Mouse (Mus musculus): ENCODE measurements at regions not wholly inside any gene's neighbourhood (a gene's known extent, or its start where the extent isn't known, plus 50 kb on each side); places are given as distances from the start of the nearest gene placed in this dataset.
"Not testable (repeated sequence)": the region's sequence is repeated elsewhere in the genome, so short reads cannot be mapped to it uniquely, and the experiment has no call there.

DNA sequence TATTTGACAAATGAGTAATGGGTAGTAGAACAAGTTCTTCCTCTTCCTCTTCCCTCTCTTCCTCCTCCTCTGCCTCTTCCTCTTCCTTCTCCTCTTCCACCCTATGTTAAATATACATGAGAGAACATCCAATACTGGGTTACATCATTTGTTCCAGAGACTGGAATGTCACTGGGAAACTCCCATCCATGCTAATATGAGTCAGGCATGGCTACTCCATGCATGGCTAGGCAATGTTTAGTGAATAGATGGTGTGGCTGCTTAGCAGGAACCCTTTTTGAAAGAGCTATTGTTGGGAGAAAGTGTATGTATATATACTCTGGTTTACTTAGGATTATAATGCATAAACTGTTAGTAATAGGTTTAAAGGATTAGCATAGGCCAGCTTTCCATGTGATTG is 554.3 kb upstream of the Sox11 start:
- not testable (repeated sequence) for H3K9ac ChIP-seq (replicated peaks; ENCODE audit: low read length); H3K4me3 ChIP-seq (ENCODE audit: low read length); H3K36me3 ChIP-seq (ENCODE audit: insufficient read depth, low read length); H3K9me3 ChIP-seq (ENCODE audit: low read length); H3K27ac ChIP-seq (ENCODE audit: low read length); H3K4me2 ChIP-seq (replicated peaks; ENCODE audit: low read depth, low read length); H3K27me3 ChIP-seq (ENCODE audit: insufficient read depth, low read length); ATAC-seq (ENCODE audit: low FRiP score, low TSS enrichment); H3K4me1 ChIP-seq (ENCODE audit: insufficient read depth, low read length)

DNA sequence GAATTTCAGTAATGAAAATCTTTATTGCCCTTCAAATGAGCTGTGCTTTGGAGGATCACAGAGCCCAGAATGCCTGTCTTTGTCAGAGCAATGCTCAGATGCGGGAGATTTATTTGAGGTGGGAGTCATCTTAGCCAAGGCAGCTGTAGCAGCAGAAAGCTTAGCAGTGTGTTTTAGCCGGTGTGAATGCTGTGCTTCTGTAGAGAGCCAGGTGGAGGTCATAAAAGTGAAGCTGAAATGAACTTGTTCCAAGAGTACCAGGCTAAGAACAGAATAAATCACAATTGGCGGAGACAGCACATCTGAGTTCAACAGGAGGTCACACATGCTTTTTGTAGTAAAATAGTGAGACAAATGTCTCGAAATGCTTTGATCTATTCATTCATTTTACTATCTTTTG is 539.3 kb upstream of the Sox11 start:
- 21% methylated on average over 4 of the region's 4 CpGs for WGBS
- Histone ChIP-seq H3K9me3 (ENCODE audit: low read length) (no peaks in the 10 kb centered on the region), H3K36me3 (ENCODE audit: insufficient read depth, low read length) (no peaks in the 10 kb centered on the region), H3K4me3 (ENCODE audit: low read length) (no peak overlapping the region), H3K27me3 (ENCODE audit: insufficient read depth, low read length) (no peaks in the 10 kb centered on the region), H3K27ac (ENCODE audit: low read length) (no peak overlapping the region), H3K9ac (replicated peaks; ENCODE audit: low read length) (no peak overlapping the region), H3K4me2 (replicated peaks; ENCODE audit: low read depth, low read length) (no peak overlapping the region), H3K4me1 (ENCODE audit: insufficient read depth, low read length) (0 out of 2 replicates have a peak, but pooled peaks cover 4% of the 10 kb centered on the region)
- ATAC-seq (ENCODE audit: low FRiP score, low TSS enrichment): no peak

DNA sequence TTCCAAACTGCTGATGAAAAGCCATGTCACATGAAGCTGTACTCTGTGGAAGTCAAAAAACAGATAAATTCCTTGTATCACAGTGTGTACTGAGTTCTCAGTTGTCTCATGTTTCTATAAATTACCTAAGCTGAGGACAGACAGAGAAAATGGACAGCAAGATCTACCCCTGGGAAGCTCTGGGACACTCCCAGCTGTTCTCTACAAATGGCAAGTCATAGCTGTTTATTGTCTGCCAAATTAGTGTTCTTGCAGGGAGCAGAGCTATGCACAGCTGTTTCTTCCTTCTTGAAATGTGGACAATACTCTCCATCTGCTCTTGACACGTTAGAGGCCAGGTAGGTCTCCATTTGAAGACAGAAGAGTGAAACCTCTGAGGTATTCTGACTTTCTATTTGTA is 524.0 kb upstream of the Sox11 start:
- 60% methylated on average over 1 of the region's 1 CpGs for WGBS
- Histone ChIP-seq H3K36me3 (ENCODE audit: insufficient read depth, low read length) (no peaks in the 10 kb centered on the region), H3K4me3 (ENCODE audit: low read length) (no peak overlapping the region), H3K27ac (ENCODE audit: low read length) (no peak overlapping the region), H3K4me2 (replicated peaks; ENCODE audit: low read depth, low read length) (no peak overlapping the region), H3K9ac (replicated peaks; ENCODE audit: low read length) (no peak overlapping the region), H3K9me3 (ENCODE audit: low read length) (no peaks in the 10 kb centered on the region), H3K27me3 (ENCODE audit: insufficient read depth, low read length) (no peaks in the 10 kb centered on the region), H3K4me1 (ENCODE audit: insufficient read depth, low read length) (no peaks in the 10 kb centered on the region)
- ATAC-seq (ENCODE audit: low FRiP score, low TSS enrichment): no peak

DNA sequence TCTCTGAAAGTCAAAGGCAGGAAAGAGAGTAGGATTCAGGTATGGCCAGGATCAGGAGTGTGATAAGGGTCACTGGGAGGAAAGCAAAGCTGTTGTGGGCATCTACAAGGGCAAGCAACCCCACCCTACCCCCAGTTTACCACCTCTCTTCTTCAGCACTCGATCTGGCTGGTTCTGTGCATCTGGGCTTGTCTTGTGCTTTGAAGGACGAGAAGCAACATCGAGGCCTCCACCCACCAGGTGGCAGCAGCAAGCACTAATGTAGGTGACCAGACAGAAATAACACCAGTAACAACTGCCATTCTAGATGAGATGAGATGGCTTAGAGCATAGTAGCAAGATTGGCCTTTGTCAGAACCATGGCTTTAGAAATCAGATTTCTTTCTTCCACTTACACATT is 507.2 kb upstream of the Sox11 start:
- Histone ChIP-seq H3K9ac (replicated peaks; ENCODE audit: low read length) (no peak overlapping the region), H3K27me3 (ENCODE audit: insufficient read depth, low read length) (no peaks in the 10 kb centered on the region), H3K4me1 (ENCODE audit: insufficient read depth, low read length) (no peaks in the 10 kb centered on the region), H3K4me3 (ENCODE audit: low read length) (no peak overlapping the region), H3K4me2 (replicated peaks; ENCODE audit: low read depth, low read length) (no peak overlapping the region), H3K27ac (ENCODE audit: low read length) (no peak overlapping the region), H3K9me3 (ENCODE audit: low read length) (no peaks in the 10 kb centered on the region), H3K36me3 (ENCODE audit: insufficient read depth, low read length) (no peaks in the 10 kb centered on the region)
- 89% methylated on average over 3 of the region's 3 CpGs for WGBS
- ATAC-seq (ENCODE audit: low FRiP score, low TSS enrichment): no peak

DNA sequence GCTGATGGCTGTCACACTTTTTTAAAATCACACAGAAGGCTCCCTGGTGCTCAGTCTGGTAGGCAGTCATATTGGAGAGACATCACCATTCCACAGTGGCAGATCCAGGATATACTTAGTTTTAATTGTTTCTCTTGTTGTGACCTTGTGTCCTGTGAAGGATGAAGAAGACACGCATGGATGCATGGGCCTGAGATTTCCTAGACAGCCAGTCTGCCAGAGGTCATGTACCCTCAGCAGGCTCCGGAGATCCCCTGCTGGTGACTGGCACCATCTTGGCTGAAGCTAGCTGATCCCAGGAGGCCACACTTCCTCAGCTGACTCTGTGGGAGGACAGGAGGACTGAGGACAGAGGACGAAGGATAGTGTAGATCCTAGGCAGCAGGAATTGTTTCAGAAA is 506.7 kb upstream of the Sox11 start:
- H3K36me3 ChIP-seq (ENCODE audit: insufficient read depth, low read length): no peaks in the 10 kb centered on the region
- H3K9me3 ChIP-seq (ENCODE audit: low read length): no peaks in the 10 kb centered on the region
- no peak overlapping the region for H3K4me2 ChIP-seq (replicated peaks; ENCODE audit: low read depth, low read length)
- 0 out of 2 replicates have a peak, but pooled peaks have one; percentile 31 for ATAC-seq (ENCODE audit: low FRiP score, low TSS enrichment)
- no peaks in the 10 kb centered on the region for H3K27me3 ChIP-seq (ENCODE audit: insufficient read depth, low read length)
- WGBS: 28% methylated on average over 3 of the region's 3 CpGs
- H3K4me1 ChIP-seq (ENCODE audit: insufficient read depth, low read length): no peaks in the 10 kb centered on the region
- H3K9ac ChIP-seq (replicated peaks; ENCODE audit: low read length): no peak overlapping the region
- no peak overlapping the region for H3K4me3 ChIP-seq (ENCODE audit: low read length)
- no peak overlapping the region for H3K27ac ChIP-seq (ENCODE audit: low read length)

DNA sequence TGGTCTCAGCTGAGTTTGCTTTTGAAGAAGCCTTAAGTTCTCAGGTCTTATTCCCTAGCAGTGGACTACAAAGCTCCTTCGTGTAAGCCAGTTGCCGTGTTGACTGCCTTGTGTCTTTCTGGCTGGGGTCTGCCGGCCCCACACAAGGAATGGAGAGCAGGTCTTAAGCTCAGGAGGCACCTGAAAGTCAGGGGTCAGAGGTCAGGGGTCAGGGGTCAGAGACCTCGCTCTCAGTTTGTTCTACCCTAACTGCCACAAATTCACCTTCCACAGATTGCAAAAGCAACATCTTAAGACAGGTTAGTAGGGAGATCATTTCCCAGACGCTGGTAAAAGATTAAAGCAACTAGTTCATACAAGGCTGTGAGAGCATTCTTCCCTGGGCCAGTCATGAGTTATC is 505.8 kb upstream of the Sox11 start:
- Histone ChIP-seq H3K4me2 (replicated peaks; ENCODE audit: low read depth, low read length) (no peak overlapping the region), H3K36me3 (ENCODE audit: insufficient read depth, low read length) (no peaks in the 10 kb centered on the region), H3K4me3 (ENCODE audit: low read length) (no peak overlapping the region), H3K9ac (replicated peaks; ENCODE audit: low read length) (no peak overlapping the region), H3K9me3 (ENCODE audit: low read length) (no peaks in the 10 kb centered on the region), H3K27ac (ENCODE audit: low read length) (no peak overlapping the region), H3K4me1 (ENCODE audit: insufficient read depth, low read length) (no peaks in the 10 kb centered on the region), H3K27me3 (ENCODE audit: insufficient read depth, low read length) (no peaks in the 10 kb centered on the region)
- ATAC-seq (ENCODE audit: low FRiP score, low TSS enrichment): no peak
- 68% methylated on average over 5 of the region's 5 CpGs for WGBS

DNA sequence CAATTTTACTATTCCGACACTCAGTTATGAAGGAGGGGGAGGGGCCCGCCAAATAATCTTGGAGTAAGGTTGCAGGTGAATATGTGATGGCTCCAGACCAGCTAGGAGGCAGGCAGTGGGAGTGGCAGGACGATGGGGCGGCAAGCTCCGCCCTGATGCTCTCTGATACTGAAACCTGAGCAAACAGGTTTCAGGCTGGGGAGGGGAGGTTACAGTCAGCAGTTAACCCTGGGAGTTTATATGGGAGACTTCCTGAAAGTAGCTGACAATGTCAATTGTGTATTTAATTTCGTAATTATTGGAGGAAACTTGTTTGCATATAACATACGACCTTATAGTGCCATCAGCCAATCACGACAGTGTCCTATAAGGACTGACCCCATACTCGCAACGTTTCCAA is 505.0 kb upstream of the Sox11 start:
- ATAC-seq (ENCODE audit: low FRiP score, low TSS enrichment): peak; percentile 19; the same call in 1 of the 2 replicates
- H3K9me3 ChIP-seq (ENCODE audit: low read length): no peaks in the 10 kb centered on the region
- H3K4me3 ChIP-seq (ENCODE audit: low read length): no peak overlapping the region
- no peaks in the 10 kb centered on the region for H3K36me3 ChIP-seq (ENCODE audit: insufficient read depth, low read length)
- H3K27ac ChIP-seq (ENCODE audit: low read length): no peak overlapping the region
- H3K27me3 ChIP-seq (ENCODE audit: insufficient read depth, low read length): no peaks in the 10 kb centered on the region
- no peak overlapping the region for H3K9ac ChIP-seq (replicated peaks; ENCODE audit: low read length)
- no peaks in the 10 kb centered on the region for H3K4me1 ChIP-seq (ENCODE audit: insufficient read depth, low read length)
- no peak overlapping the region for H3K4me2 ChIP-seq (replicated peaks; ENCODE audit: low read depth, low read length)
- WGBS: 44% methylated on average over 10 of the region's 10 CpGs

DNA sequence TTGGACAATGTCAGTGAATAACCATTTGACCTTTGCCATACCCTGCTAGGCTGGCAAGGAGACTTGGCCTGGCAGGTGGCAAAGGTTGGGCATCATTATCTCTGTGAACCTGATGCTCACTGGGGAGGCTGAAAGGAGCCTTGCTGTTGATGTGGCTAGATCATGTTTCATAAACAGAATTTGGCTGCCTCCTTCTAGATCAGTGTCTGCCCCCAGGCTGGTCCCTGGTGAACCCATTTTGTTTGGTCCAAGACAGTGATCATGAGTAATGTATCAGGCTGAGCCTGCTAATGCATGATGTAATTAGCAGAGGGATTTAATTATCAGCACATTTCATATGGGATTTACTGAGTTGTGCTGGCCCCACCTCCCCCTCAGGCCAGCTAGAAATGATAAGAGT is 502.6 kb upstream of the Sox11 start:
- H3K27me3 ChIP-seq (ENCODE audit: insufficient read depth, low read length): no peaks in the 10 kb centered on the region
- H3K4me3 ChIP-seq (ENCODE audit: low read length): no peak overlapping the region
- no peak for ATAC-seq (ENCODE audit: low FRiP score, low TSS enrichment)
- no peak overlapping the region for H3K4me2 ChIP-seq (replicated peaks; ENCODE audit: low read depth, low read length)
- no peaks in the 10 kb centered on the region for H3K9me3 ChIP-seq (ENCODE audit: low read length)
- no peaks in the 10 kb centered on the region for H3K4me1 ChIP-seq (ENCODE audit: insufficient read depth, low read length)
- H3K36me3 ChIP-seq (ENCODE audit: insufficient read depth, low read length): no peaks in the 10 kb centered on the region
- no peak overlapping the region for H3K9ac ChIP-seq (replicated peaks; ENCODE audit: low read length)
- no peak overlapping the region for H3K27ac ChIP-seq (ENCODE audit: low read length)

DNA sequence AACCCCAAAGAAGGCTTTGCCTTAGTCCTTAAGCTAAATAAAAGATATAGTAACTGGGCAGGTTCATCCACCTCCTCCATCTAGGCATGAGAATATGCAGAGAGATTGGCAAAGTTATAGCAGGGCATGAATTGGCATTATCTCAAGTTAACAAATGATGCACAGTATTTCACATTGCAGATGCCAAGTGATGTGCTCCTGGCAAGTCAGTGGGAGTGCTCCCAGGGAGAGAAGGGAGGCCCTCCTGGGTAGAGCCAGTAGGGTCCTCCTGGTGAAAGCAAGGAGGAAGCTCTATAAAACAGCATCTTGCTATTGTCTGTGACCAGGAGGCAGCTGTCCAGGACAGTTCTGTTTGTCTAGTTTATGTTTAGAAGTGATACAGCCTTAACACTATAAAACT is 496.6 kb upstream of the Sox11 start:
- Histone ChIP-seq H3K36me3 (ENCODE audit: insufficient read depth, low read length) (no peaks in the 10 kb centered on the region), H3K4me3 (ENCODE audit: low read length) (no peak overlapping the region), H3K4me1 (ENCODE audit: insufficient read depth, low read length) (no peaks in the 10 kb centered on the region), H3K4me2 (replicated peaks; ENCODE audit: low read depth, low read length) (no peak overlapping the region), H3K9ac (replicated peaks; ENCODE audit: low read length) (no peak overlapping the region), H3K9me3 (ENCODE audit: low read length) (no peaks in the 10 kb centered on the region), H3K27me3 (ENCODE audit: insufficient read depth, low read length) (no peaks in the 10 kb centered on the region), H3K27ac (ENCODE audit: low read length) (no peak overlapping the region)
- no peak for ATAC-seq (ENCODE audit: low FRiP score, low TSS enrichment)

DNA sequence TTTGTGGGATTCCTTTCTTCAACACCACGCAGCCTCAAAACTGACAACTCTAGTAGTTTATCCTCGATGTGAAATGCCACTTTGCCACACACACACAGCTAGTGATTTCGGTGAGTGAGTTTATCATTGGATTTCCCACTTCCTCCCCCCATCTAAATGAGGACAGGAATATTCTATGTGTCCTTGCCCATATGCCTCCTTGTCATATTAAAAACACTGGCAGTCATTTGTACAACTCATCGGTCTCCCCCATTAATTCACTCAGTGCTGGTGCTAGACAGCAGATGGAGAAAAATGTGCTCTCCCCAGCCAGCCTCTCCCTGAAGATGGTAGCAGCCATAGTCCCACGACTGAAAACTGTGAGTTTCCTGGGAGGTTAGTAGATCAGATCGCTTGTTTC is 496.0 kb upstream of the Sox11 start:
- no peak for ATAC-seq (ENCODE audit: low FRiP score, low TSS enrichment)
- Histone ChIP-seq H3K9me3 (ENCODE audit: low read length) (no peaks in the 10 kb centered on the region), H3K27me3 (ENCODE audit: insufficient read depth, low read length) (no peaks in the 10 kb centered on the region), H3K9ac (replicated peaks; ENCODE audit: low read length) (no peak overlapping the region), H3K4me1 (ENCODE audit: insufficient read depth, low read length) (no peaks in the 10 kb centered on the region), H3K4me3 (ENCODE audit: low read length) (no peak overlapping the region), H3K4me2 (replicated peaks; ENCODE audit: low read depth, low read length) (no peak overlapping the region), H3K36me3 (ENCODE audit: insufficient read depth, low read length) (no peaks in the 10 kb centered on the region), H3K27ac (ENCODE audit: low read length) (no peak overlapping the region)
- 81% methylated on average over 6 of the region's 6 CpGs for WGBS

DNA sequence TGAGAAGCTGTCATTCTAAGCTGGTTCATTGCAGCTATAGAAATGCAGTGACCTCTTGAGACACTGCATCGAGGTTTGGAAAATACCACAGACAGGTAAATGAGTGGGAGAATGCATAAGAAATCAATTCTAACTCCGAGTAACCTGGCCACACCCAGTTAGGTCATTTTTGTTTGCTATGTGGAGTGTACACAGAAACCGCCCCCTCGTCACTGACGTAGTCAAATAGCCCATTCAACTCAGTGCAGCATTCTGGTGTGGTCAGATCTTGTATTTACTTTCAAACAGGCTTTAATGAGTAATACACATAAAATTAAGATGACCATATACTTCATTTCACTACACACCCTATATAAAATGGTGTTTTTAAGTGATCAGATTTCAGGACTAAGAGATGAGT is 483.8 kb upstream of the Sox11 start:
- Histone ChIP-seq H3K4me3 (ENCODE audit: low read length) (no peak overlapping the region), H3K4me1 (ENCODE audit: insufficient read depth, low read length) (no peaks in the 10 kb centered on the region), H3K4me2 (replicated peaks; ENCODE audit: low read depth, low read length) (no peak overlapping the region), H3K9ac (replicated peaks; ENCODE audit: low read length) (no peak overlapping the region), H3K27ac (ENCODE audit: low read length) (no peak overlapping the region), H3K27me3 (ENCODE audit: insufficient read depth, low read length) (no peaks in the 10 kb centered on the region), H3K36me3 (ENCODE audit: insufficient read depth, low read length) (no peaks in the 10 kb centered on the region), H3K9me3 (ENCODE audit: low read length) (no peaks in the 10 kb centered on the region)
- 78% methylated on average over 5 of the region's 5 CpGs for WGBS
- no peak for ATAC-seq (ENCODE audit: low FRiP score, low TSS enrichment)
